Mouse (Mus musculus) embryonic facial prominence, embryonic 13.5 days (tissue): Measurements from ENCODE around the gene Awat1. TPM values are rescaled to one million over a fixed set of nuclear protein-coding genes. Genes with fewer than 3 reads are reported as not detected.

Source experiments
- ATAC-seq: fragments of 200-750 bp; cut with Nextera tagmentation; 2 replicates; pipeline ENCODE4 v1.8.0; 2017; ENCODE audit warnings: low read depth; ENCODE audit not compliant: insufficient number of reproducible peaks, insufficient read depth, low FRiP score, low TSS enrichment
- H3K27ac ChIP-seq: fragments of 300-500 bp; sonication (generic); 2 replicates; pipeline ENCODE4 v1.5.1; 2015; ENCODE audit warnings: moderate library complexity, mild to moderate bottlenecking, inconsistent platforms
- H3K27me3 ChIP-seq: fragments of 300-500 bp; sonication (generic); 2 replicates; pipeline ENCODE4 v1.6.1; 2015; ENCODE audit warnings: mild to moderate bottlenecking, inconsistent platforms
- H3K36me3 ChIP-seq: fragments of 300-500 bp; sonication (generic); 2 replicates; pipeline ENCODE4 v1.6.1; 2015; ENCODE audit warnings: mild to moderate bottlenecking, inconsistent platforms
- H3K4me1 ChIP-seq: fragments of 300-500 bp; sonication (generic); 2 replicates; pipeline ENCODE4 v1.6.1; 2015; ENCODE audit warnings: inconsistent platforms
- H3K4me2 ChIP-seq: fragments of 300-500 bp; sonication (generic); 2 replicates; pipeline ENCODE4 v1.6.1; 2015; ENCODE audit warnings: moderate library complexity, mild to moderate bottlenecking, inconsistent platforms
- H3K4me3 ChIP-seq: fragments of 300-500 bp; sonication (generic); 2 replicates; pipeline ENCODE4 v1.5.1; 2015; ENCODE audit warnings: mild to moderate bottlenecking, inconsistent platforms
- H3K9ac ChIP-seq: fragments of 300-500 bp; sonication (generic); 2 replicates; pipeline ENCODE4 v1.6.1; 2015; ENCODE audit warnings: mild to moderate bottlenecking, inconsistent platforms
- H3K9me3 ChIP-seq: fragments of 300-500 bp; sonication (generic); 2 replicates; pipeline ENCODE4 v1.6.1; 2016; ENCODE audit warnings: inconsistent platforms
- WGBS: fragments of 180-500 bp; shearing (Covaris S2); methylation state at CpG from one replicate; pipeline ENCODE4 v1.1.7; 2015; ENCODE audit warnings: mixed read lengths; 5-methylcytosine and 5-hydroxymethylcytosine counted together
- polyA plus RNA-seq: library from polyadenylated mRNA; unstranded; fragments of >200 nt; fragmentation: Nextera tagmentation; extraction: Ambion mirVana; gene quantifications from 2 replicates; pipeline ENCODE4 v1.2.1, GENCODE M21; 2015

Gene Awat1
- polyA plus RNA-seq, 1 experiment from 2014 or later, result not detected

GRCm38 (mm10) chrX:100625546-100625801 is 53.4 kb downstream of the Awat1 start, which contains the start of gene Kif4:
Gene Kif4 (plus strand): TSS chrX:100625737.
- H3K4me3 ChIP-seq, result peak within 1 kb of the TSS; percentile 59
- H3K27me3 ChIP-seq, result peaks cover 10% of the 10 kb centered on the region
- H3K9ac ChIP-seq, result peak within 1 kb of the TSS; percentile 76
- no peaks in the 10 kb centered on the region; the same call in 1 of the 2 replicates for H3K4me1 ChIP-seq
- ATAC-seq, result no peak
- H3K27ac ChIP-seq, result peak within 1 kb of the TSS; percentile 82
- no peaks in the 10 kb centered on the region for H3K9me3 ChIP-seq
- H3K36me3 ChIP-seq, result peaks cover 13% of the 10 kb centered on the region
- 17% methylated on average over 3 of the region's 3 CpGs for WGBS
- peak within 1 kb of the TSS; percentile 70 for H3K4me2 ChIP-seq

- Histone ChIP-seq H3K27ac (peak within 1 kb of the TSS; percentile 82), H3K4me1 (no peaks in the 10 kb centered on the region; the same call in 1 of the 2 replicates), H3K4me3 (peak within 1 kb of the TSS; percentile 59), H3K9me3 (no peaks in the 10 kb centered on the region), H3K36me3 (peaks cover 13% of the 10 kb centered on the region), H3K4me2 (peak within 1 kb of the TSS; percentile 70), H3K27me3 (peaks cover 10% of the 10 kb centered on the region), H3K9ac (peak within 1 kb of the TSS; percentile 76)
- peak; percentile 98 for ATAC-seq
- WGBS, result 23% methylated on average over 62 of the region's 62 CpGs
These were observed 54.0 kb downstream of the Awat1 start, which contains the start of gene Pdzd11 for GRCm38 (mm10) chrX:100625802-100626793. Gene Pdzd11 (minus strand): TSS chrX:100626568.

Other genes starting within 250 kb of the Awat1 start
- gene Otud6a, start 143.2 kb upstream of the Awat1 start, polyA plus RNA-seq, result not detected in 2 replicates
- gene Awat2, start 129.5 kb upstream of the Awat1 start, polyA plus RNA-seq, result 0.46 and 0.58 TPM in 2 replicates
- gene Igbp1, start 78.0 kb upstream of the Awat1 start, polyA plus RNA-seq, result 43.7 and 45.4 TPM in 2 replicates
- not detected in 2 replicates for gene Dgat2l6, start 47.4 kb upstream of the Awat1 start, polyA plus RNA-seq
- gene P2ry4, start 22.6 kb downstream of the Awat1 start, polyA plus RNA-seq, result not detected in 2 replicates
- gene Arr3, start 33.2 kb downstream of the Awat1 start, polyA plus RNA-seq, result not detected in 2 replicates
- gene Kif4, start 53.5 kb downstream of the Awat1 start, polyA plus RNA-seq, result 27.1 and 27.9 TPM in 2 replicates
- gene Pdzd11, start 54.3 kb downstream of the Awat1 start, polyA plus RNA-seq, result 117 and 133 TPM in 2 replicates
- 2.8 and 3.7 TPM in 2 replicates for gene Gdpd2, start 157.6 kb downstream of the Awat1 start, polyA plus RNA-seq
- gene Dlg3, start 195.5 kb downstream of the Awat1 start, polyA plus RNA-seq, result 6.7 and 9.4 TPM in 2 replicates